Mouse (Mus musculus) layer of hippocampus, adult 6 months (tissue): Measurements from ENCODE around the gene Gch1. TPM values are rescaled to one million over a fixed set of nuclear protein-coding genes. Genes with fewer than 3 reads are reported as not detected.

Source experiments
- long read RNA-seq, 2 experiments: library from polyadenylated mRNA; unstranded; transcript quantifications; one replicate each; pipeline ENCODE4 v2.0.0; 2019 to 2020
- polyA plus RNA-seq: library from polyadenylated mRNA; unstranded; fragments of <200 nt; fragmentation: Nextera tagmentation; gene quantifications from 2 replicates; pipeline ENCODE4 v1.2.3, GENCODE M21; 2021

Gch1 gene
- 0.89 and 0.95 TPM in 2 replicates for polyA plus RNA-seq
- long read RNA-seq, experiment 1, partial matches to known transcripts: 0 of 4 reads
- long read RNA-seq, experiment 1, other reads (novel, unspliced or antisense): 0 of 4 reads
- long read RNA-seq, experiment 2, transcript Gch1-201 (6 exons, 2,775 nt): major isoform, 9 of 10 reads
- long read RNA-seq, experiment 2, partial matches to known transcripts: 0 of 10 reads
- long read RNA-seq, experiment 2, other reads (novel, unspliced or antisense): 1 of 10 reads

GRCm38 (mm10) chr14:47188848-47189634, at the start of gene Gch1:
Gch1 (minus strand) TSS chr14:47189413.

Other genes with a start within 250 kb of the Gch1 start
- 0.83 and 0.88 TPM in 2 replicates for gene Wdhd1, start 87.4 kb upstream of the Gch1 start, polyA plus RNA-seq
- gene Socs4, start 87.5 kb upstream of the Gch1 start, polyA plus RNA-seq: 4.2 and 4.8 TPM in 2 replicates
- 13.8 and 18.0 TPM in 2 replicates for gene Mapk1ip1l, start 108.9 kb upstream of the Gch1 start, polyA plus RNA-seq
- 4.0 and 8.9 TPM in 2 replicates for gene Lgals3, start 178.3 kb upstream of the Gch1 start, polyA plus RNA-seq
- 0.49 and 0.59 TPM in 2 replicates for gene Dlgap5, start 229.0 kb upstream of the Gch1 start, polyA plus RNA-seq